Mouse (Mus musculus) hindbrain, postnatal 0 days (tissue): Measurements from ENCODE around the gene Gm15448. TPM values are rescaled to one million over a fixed set of nuclear protein-coding genes. Genes with fewer than 3 reads are reported as not detected.
"Not testable (repeated sequence)": the region's sequence is repeated elsewhere in the genome, so short reads cannot be mapped to it uniquely, and the experiment has no call there.

Experiments
- ATAC-seq: fragments of 200-750 bp; cut with Nextera tagmentation; 2 replicates; pipeline ENCODE4 v1.8.0; 2017; ENCODE audit warnings: mild to moderate bottlenecking, moderate TSS enrichment, moderate library complexity
- DNase-seq: peaks from one replicate; pipeline ENCODE4 v3.0.0-alpha.2; 2015; ENCODE audit warnings: low spot score
- H3K27ac ChIP-seq: fragments of 300-500 bp; sonication (generic); 2 replicates; pipeline ENCODE4 v1.5.1; 2014; ENCODE audit warnings: mild to moderate bottlenecking
- H3K27me3 ChIP-seq: fragments of 300-500 bp; sonication (generic); 2 replicates; pipeline ENCODE4 v1.6.1; 2014; ENCODE audit warnings: low read length, mixed read lengths; ENCODE audit not compliant: insufficient read depth
- H3K36me3 ChIP-seq: fragments of 300-500 bp; sonication (generic); 2 replicates; pipeline ENCODE4 v1.6.1; 2014; ENCODE audit warnings: low read length, mixed read lengths; ENCODE audit not compliant: insufficient read depth
- H3K4me1 ChIP-seq: fragments of 300-500 bp; sonication (generic); 2 replicates; pipeline ENCODE4 v1.6.1; 2014; ENCODE audit warnings: antibody characterized with exemption, low read length, mixed read lengths; ENCODE audit not compliant: insufficient read depth
- H3K4me2 ChIP-seq: fragments of 300-500 bp; sonication (generic); 2 replicates; pipeline ENCODE4 v1.6.1; 2014; ENCODE audit warnings: low read depth, mild to moderate bottlenecking, low read length, moderate library complexity, mixed read lengths
- H3K4me3 ChIP-seq: fragments of 300-500 bp; sonication (generic); 2 replicates; pipeline ENCODE4 v1.5.1; 2014; ENCODE audit warnings: low read length
- H3K9ac ChIP-seq: fragments of 300-500 bp; sonication (generic); replicated peaks from 2 replicates; pipeline ENCODE4 v1.6.1; 2014; ENCODE audit warnings: mild to moderate bottlenecking, low read length, moderate library complexity, mixed read lengths
- H3K9me3 ChIP-seq: fragments of 300-500 bp; sonication (generic); 2 replicates; pipeline ENCODE4 v1.6.1; 2016; ENCODE audit warnings: low read length, mixed read lengths
- WGBS: fragments of 180-500 bp; shearing (Covaris S2); extraction: QIAGEN DNeasy Blood & Tissue Kit; methylation state at CpG from one replicate; pipeline ENCODE4 v1.1.7; 2014; 5-methylcytosine and 5-hydroxymethylcytosine counted together
- polyA plus RNA-seq: library from polyadenylated mRNA; unstranded; fragments of >200 nt; fragmentation: Nextera tagmentation; extraction: Ambion mirVana; gene quantifications from 2 replicates; pipeline ENCODE4 v1.2.1, GENCODE M21; 2015
- total RNA-seq: library from RNA; depleted of rRNA; stranded (reverse); fragments of >200 nt; gene quantifications from 2 replicates; pipeline ENCODE4 v1.2.3, GENCODE M21; 2014; rRNA removed

Gene Gm15448
- total RNA-seq (not detected in 2 replicates), polyA plus RNA-seq (not detected in 2 replicates)

GRCm38 (mm10) chr7:3825599-3825998 lies at the start of gene Gm15448:
TSS of gene Gm15448 (minus strand) at chr7:3825687.
- not testable (repeated sequence) for H3K9me3 ChIP-seq, H3K27me3 ChIP-seq, H3K27ac ChIP-seq, H3K4me2 ChIP-seq, H3K4me3 ChIP-seq, H3K4me1 ChIP-seq, ATAC-seq, H3K36me3 ChIP-seq, H3K9ac ChIP-seq, DNase-seq
- WGBS, result 53% methylated on average over 1 of the region's 3 CpGs

- H3K36me3 ChIP-seq, DNase-seq, H3K27me3 ChIP-seq, H3K4me3 ChIP-seq, H3K4me2 ChIP-seq, H3K4me1 ChIP-seq, H3K27ac ChIP-seq, H3K9ac ChIP-seq, ATAC-seq, H3K9me3 ChIP-seq: not testable (repeated sequence)
- no CpG with 5 or more reads among the region's 1 CpGs for WGBS
Measured at GRCm38 (mm10) chr7:3875032-3875431, 49.5 kb upstream of the Gm15448 start.

- H3K9me3 ChIP-seq, H3K9ac ChIP-seq, H3K27me3 ChIP-seq, H3K36me3 ChIP-seq, DNase-seq, H3K4me3 ChIP-seq, H3K4me2 ChIP-seq, H3K27ac ChIP-seq, ATAC-seq, H3K4me1 ChIP-seq: not testable (repeated sequence)
- no CpG with 5 or more reads among the region's 2 CpGs for WGBS
Measured at GRCm38 (mm10) chr7:3844951-3845350, 19.5 kb upstream of the Gm15448 start, which contains the start of gene Pira2. TSS of gene Pira2 (minus strand) at chr7:3845051.

- not testable (repeated sequence) for H3K9ac ChIP-seq, H3K4me3 ChIP-seq, H3K27me3 ChIP-seq, H3K4me1 ChIP-seq, H3K9me3 ChIP-seq, DNase-seq, H3K36me3 ChIP-seq, ATAC-seq, H3K4me2 ChIP-seq, H3K27ac ChIP-seq
- no CpG with 5 or more reads among the region's 1 CpGs for WGBS
Measured at GRCm38 (mm10) chr7:3837854-3838253, 12.4 kb upstream of the Gm15448 start.

- not testable (repeated sequence) for H3K9me3 ChIP-seq, H3K4me3 ChIP-seq, H3K4me1 ChIP-seq, ATAC-seq, H3K27ac ChIP-seq, H3K27me3 ChIP-seq, H3K36me3 ChIP-seq, DNase-seq, H3K9ac ChIP-seq, H3K4me2 ChIP-seq
Measured at GRCm38 (mm10) chr7:3830633-3831032, 5.1 kb upstream of the Gm15448 start.

GRCm38 (mm10) chr7:3811912-3812311 lies 13.6 kb downstream of the Gm15448 start:
- not testable (repeated sequence) for H3K4me3 ChIP-seq, H3K27ac ChIP-seq, H3K9me3 ChIP-seq, H3K27me3 ChIP-seq, H3K4me2 ChIP-seq, H3K4me1 ChIP-seq, ATAC-seq, H3K9ac ChIP-seq, DNase-seq, H3K36me3 ChIP-seq

GRCm38 (mm10) chr7:3802935-3803334 lies 22.6 kb downstream of the Gm15448 start:
- H3K4me1 ChIP-seq, H3K4me3 ChIP-seq, H3K4me2 ChIP-seq, ATAC-seq, H3K36me3 ChIP-seq, DNase-seq, H3K9ac ChIP-seq, H3K27me3 ChIP-seq, H3K9me3 ChIP-seq, H3K27ac ChIP-seq: not testable (repeated sequence)
- WGBS, result 87% methylated on average over 4 of the region's 4 CpGs

GRCm38 (mm10) chr7:3799940-3800339 lies 25.5 kb downstream of the Gm15448 start:
- not testable (repeated sequence) for DNase-seq, H3K4me2 ChIP-seq, H3K27ac ChIP-seq, ATAC-seq, H3K9ac ChIP-seq, H3K4me3 ChIP-seq, H3K36me3 ChIP-seq, H3K27me3 ChIP-seq, H3K4me1 ChIP-seq, H3K9me3 ChIP-seq
- 61% methylated on average over 3 of the region's 3 CpGs for WGBS

GRCm38 (mm10) chr7:3796286-3796685 lies 29.2 kb downstream of the Gm15448 start:
- not testable (repeated sequence) for H3K27ac ChIP-seq, H3K27me3 ChIP-seq, H3K36me3 ChIP-seq, H3K9ac ChIP-seq, DNase-seq, H3K4me2 ChIP-seq, H3K9me3 ChIP-seq, H3K4me3 ChIP-seq, H3K4me1 ChIP-seq, ATAC-seq
